Mouse (Mus musculus): Measurements from ENCODE around the gene Slc51b.

Gene Slc51b

GRCm38 (mm10) chr9:65372449-65372848 is 50.3 kb downstream of the Slc51b start:
- DNase-seq (ENCODE audit: low spot score in 2 of 2): no peak

- DNase-seq (ENCODE audit: low spot score in 2 of 2): no peak
These were observed 51.0 kb downstream of the Slc51b start for GRCm38 (mm10) chr9:65371756-65372155.

GRCm38 (mm10) chr9:65365721-65366120 is 57.0 kb downstream of the Slc51b start:
- DNase-seq (ENCODE audit: low spot score in 2 of 2): no peak

- no peak for DNase-seq (ENCODE audit: low spot score in 2 of 2)
These were observed 59.1 kb downstream of the Slc51b start for GRCm38 (mm10) chr9:65363684-65364083.

Data from right cerebral cortex, postnatal 36 days (tissue).